Mouse (Mus musculus): Measurements from ENCODE around the gene Syt2.

GRCm38 (mm10) chr1:134699390-134699789, 52.9 kb downstream of the Syt2 start:
- no peak for TF ChIP-seq POLR2A (IDR thresholded peaks at IDR 0.05; ENCODE audit: borderline replicate concordance, control insufficient read depth, low read depth, low read length)
- no peak for TF ChIP-seq CTCF (IDR thresholded peaks at IDR 0.05; ENCODE audit: control insufficient read depth, insufficient read depth, low read length)

All from bone marrow, adult 2 months (tissue).